Mouse (Mus musculus) layer of hippocampus, adult 8-10 months (tissue): ENCODE results near the gene Olfr1208. TPM values are rescaled to one million over a fixed set of nuclear protein-coding genes. Genes with fewer than 3 reads are reported as not detected.

Experiments
- DNase-seq, 2 experiments: peaks; one replicate each; pipeline ENCODE4 v3.0.0; 2022; ENCODE audit warnings: low spot score in 2 of 2
- total RNA-seq, 4 experiments: library from RNA; stranded (reverse); gene quantifications; 2 replicates each; pipeline ENCODE4 v1.2.4; 2022

The Olfr1208 gene
- not detected for total RNA-seq

GRCm38 (mm10) chr2:88902211-88902610 lies at the start of gene Olfr1208:
Gene Olfr1208, minus strand, starts transcription at chr2:88902311.
- DNase-seq: no peak

GRCm38 (mm10) chr2:88938011-88938410 lies 35.9 kb upstream of the Olfr1208 start, which contains the start of gene Olfr1211:
Gene Olfr1211, minus strand, starts transcription at chr2:88938111.
- no peak for DNase-seq

- no peak for DNase-seq
Measured at GRCm38 (mm10) chr2:88915057-88915456, 12.9 kb upstream of the Olfr1208 start, which contains the start of gene Olfr1209. Gene Olfr1209, minus strand, starts transcription at chr2:88915157.

GRCm38 (mm10) chr2:88862931-88863330 lies 39.2 kb downstream of the Olfr1208 start, which contains the start of gene Olfr1206:
Gene Olfr1206, plus strand, starts transcription at chr2:88863231.
- no peak for DNase-seq

- no peak for DNase-seq
Measured at GRCm38 (mm10) chr2:88848992-88849391, 53.1 kb downstream of the Olfr1208 start, which contains the start of gene Olfr1204. Gene Olfr1204, plus strand, starts transcription at chr2:88849292.

Other genes with a start within 250 kb of the Olfr1208 start
- not detected for gene Olfr1193, start 226.7 kb downstream of the Olfr1208 start, total RNA-seq
- not detected for gene Olfr1195, start 213.1 kb downstream of the Olfr1208 start, total RNA-seq
- not detected for gene Olfr1196, start 197.7 kb downstream of the Olfr1208 start, total RNA-seq
- not detected for gene Olfr1197, start 169.9 kb downstream of the Olfr1208 start, total RNA-seq
- not detected for gene Olfr1198, start 150.9 kb downstream of the Olfr1208 start, total RNA-seq
- not detected for gene Olfr1199, start 141.8 kb downstream of the Olfr1208 start, total RNA-seq
- gene Olfr1200, start 131.8 kb downstream of the Olfr1208 start, total RNA-seq: not detected
- not detected for gene Olfr1201, start 109.3 kb downstream of the Olfr1208 start, total RNA-seq
- not detected for gene Olfr1202, start 87.8 kb downstream of the Olfr1208 start, total RNA-seq
- not detected for gene Olfr1205, start 72.6 kb downstream of the Olfr1208 start, total RNA-seq
- not detected for gene Olfr1204, start 53.0 kb downstream of the Olfr1208 start, total RNA-seq
- not detected for gene Olfr1206, start 39.1 kb downstream of the Olfr1208 start, total RNA-seq
- gene Olfr1209, start 12.8 kb upstream of the Olfr1208 start, total RNA-seq: not detected
- gene Olfr1211, start 35.8 kb upstream of the Olfr1208 start, total RNA-seq: not detected
- not detected for gene Olfr1212, start 51.7 kb upstream of the Olfr1208 start, total RNA-seq
- not detected for gene Gm13762, start 78.0 kb upstream of the Olfr1208 start, total RNA-seq
- not detected for gene Olfr1214, start 90.3 kb upstream of the Olfr1208 start, total RNA-seq
- not detected for gene Olfr1215, start 104.7 kb upstream of the Olfr1208 start, total RNA-seq
- gene Olfr1216, start 116.0 kb upstream of the Olfr1208 start, total RNA-seq: not detected
- gene Olfr1217, start 129.8 kb upstream of the Olfr1208 start, total RNA-seq: not detected
- not detected for gene Olfr1218, start 158.9 kb upstream of the Olfr1208 start, total RNA-seq
- gene Olfr1219, start 181.2 kb upstream of the Olfr1208 start, total RNA-seq: not detected
- not detected for gene Olfr1220, start 204.5 kb upstream of the Olfr1208 start, total RNA-seq
- not detected for gene Olfr1221, start 215.0 kb upstream of the Olfr1208 start, total RNA-seq
- gene Olfr1222, start 230.7 kb upstream of the Olfr1208 start, total RNA-seq: not detected
- gene Olfr1223, start 249.2 kb upstream of the Olfr1208 start, total RNA-seq: not detected